Mouse (Mus musculus) embryonic fibroblast, embryonic 13.5 days (primary cell): ENCODE data around the gene Gm20481.

Experiments
- CTCF ChIP-seq: IDR thresholded peaks from 2 replicates; pipeline ENCODE4 v1.5.1; 2011; ENCODE audit warnings: mild to moderate bottlenecking, control low read depth, low read length, moderate library complexity, borderline replicate concordance; ENCODE audit not compliant: insufficient read depth
- POLR2A ChIP-seq: IDR thresholded peaks from 2 replicates; pipeline ENCODE4 v1.6.1; 2011; ENCODE audit warnings: low read depth, mild to moderate bottlenecking, control low read depth, low read length, moderate library complexity

GRCm38 (mm10) chr17:34941344-34942041 is 28.2 kb upstream of the Gm20481 start:
- TF ChIP-seq CTCF, result no peak
- TF ChIP-seq POLR2A, result no peak
